Mouse (Mus musculus) spleen, embryonic (tissue): Measurements from ENCODE around the gene Btbd35f6.
"Not testable (repeated sequence)": the region's sequence is repeated elsewhere in the genome, so short reads cannot be mapped to it uniquely, and the experiment has no call there.

Source experiments
- CTCF ChIA-PET: fragments of 350-600 bp; sonication (Branson Sonifier 250); formaldehyde crosslinking; loops from one replicate; lab custom pipeline; 2022; lab: Charles Lee

The Btbd35f6 gene

DNA sequence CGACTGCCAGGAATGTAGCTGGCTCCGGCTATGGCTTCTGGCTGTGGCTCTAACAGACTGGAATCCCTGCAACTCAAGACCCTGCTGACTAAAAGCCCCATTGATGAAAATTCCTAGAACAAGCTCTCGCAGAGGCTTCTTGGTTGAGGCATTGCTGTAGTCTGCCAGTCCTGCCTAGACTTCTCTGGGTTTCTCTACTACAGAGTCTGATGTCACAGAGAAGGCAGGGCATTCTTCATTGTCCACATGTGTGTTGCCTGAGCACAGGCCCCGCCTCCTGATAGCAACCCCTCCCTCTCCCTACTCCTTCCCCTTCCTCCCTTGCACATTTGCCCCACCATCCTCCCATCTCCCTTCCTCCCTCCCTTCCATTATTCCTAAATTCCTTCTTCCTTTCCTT, at the start of gene Btbd35f6:
TSS of gene Btbd35f6 (minus strand) at position 101 of the 400 bp plus-strand sequence.
- CTCF ChIA-PET, result not testable (repeated sequence)

DNA sequence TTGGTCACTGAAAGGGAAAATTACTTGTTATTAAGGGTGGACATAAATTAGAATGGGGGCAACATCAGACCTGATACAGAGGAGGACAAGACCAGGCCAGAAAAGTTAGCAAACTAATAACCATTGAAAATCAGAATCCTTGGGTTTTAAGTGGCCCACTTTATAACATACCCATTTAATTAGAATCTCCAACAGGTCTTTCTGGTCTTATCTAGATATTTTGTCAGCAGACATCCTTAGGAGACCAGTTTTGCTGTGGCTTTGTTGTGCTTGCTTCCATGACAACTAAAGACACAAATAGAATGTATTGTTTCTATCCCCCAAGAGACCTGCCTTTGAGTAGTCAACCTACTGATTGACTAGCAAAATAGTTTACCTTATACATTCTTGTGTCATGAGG, 30.4 kb upstream of the Btbd35f6 start, which contains the start of gene Gm21870:
TSS of gene Gm21870 (minus strand) at position 101 of the 400 bp plus-strand sequence.
- CTCF ChIA-PET, result not testable (repeated sequence)

DNA sequence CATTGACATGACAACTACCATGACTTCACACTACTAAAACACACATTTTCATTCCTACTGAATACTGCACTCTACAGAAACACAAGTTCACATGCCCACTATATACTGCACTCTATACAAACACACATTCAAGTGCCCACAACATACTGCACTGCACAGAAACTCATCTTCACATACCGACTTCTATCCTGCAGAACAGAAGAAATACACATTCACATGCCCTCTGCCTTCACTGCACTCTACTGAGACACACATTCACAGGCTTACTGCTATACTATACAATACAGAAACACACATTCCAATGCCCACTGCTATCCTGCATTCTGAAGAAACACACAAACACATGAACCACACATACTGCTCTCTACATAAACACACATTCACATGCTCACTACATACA, 26.1 kb downstream of the Btbd35f6 start:
- CTCF ChIA-PET, result not testable (repeated sequence)

DNA sequence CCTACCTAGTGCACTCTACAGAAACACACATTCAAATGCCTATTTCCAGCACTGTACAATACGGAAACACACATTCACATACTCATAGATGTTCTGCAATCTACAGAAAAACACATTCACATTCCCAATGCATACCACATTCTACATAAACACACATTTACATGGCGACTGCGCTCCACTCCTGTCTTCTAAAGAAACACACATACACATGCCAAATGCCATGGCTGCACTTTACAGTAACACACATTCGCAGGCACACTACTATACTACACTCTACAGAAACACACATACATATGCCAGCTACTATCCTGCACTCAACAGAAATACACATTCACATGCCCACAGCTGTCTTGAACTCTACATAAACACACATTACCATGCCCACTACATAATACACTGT, 28.1 kb downstream of the Btbd35f6 start:
- CTCF ChIA-PET, result not testable (repeated sequence)

DNA sequence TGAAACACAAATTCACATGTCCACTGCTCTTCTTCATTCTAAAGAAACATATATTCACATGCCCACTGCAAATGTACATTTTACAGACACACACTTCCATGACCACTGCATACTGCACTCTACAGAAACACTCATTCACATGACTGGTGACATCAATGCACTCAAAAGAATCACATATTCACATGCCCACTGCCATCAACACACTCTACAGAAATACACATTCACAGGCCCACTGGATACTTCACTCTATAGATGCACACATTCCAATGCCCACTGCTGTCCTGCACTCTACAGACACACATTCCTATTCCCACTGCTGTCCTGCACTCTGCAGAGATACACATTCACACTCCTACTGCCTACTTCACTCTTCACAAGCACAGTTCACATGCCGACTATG, 30.0 kb downstream of the Btbd35f6 start:
- CTCF ChIA-PET, result not testable (repeated sequence)

DNA sequence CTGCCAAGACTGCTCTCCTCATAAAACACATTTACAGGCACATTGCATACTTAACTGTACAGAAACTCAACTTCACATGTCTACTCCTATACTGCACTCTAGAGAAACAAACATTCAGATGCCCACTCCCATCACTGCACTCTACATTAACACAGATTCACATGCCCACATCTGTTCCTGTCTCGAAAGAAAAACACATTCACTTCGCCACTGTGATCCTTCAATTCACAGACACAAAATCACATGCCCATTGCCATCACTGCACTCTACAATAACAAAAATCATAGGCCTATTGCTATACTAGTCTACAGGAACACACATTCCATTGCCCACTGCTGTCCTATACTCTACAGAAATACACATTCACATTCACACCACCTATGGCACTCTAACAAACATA, 30.9 kb downstream of the Btbd35f6 start:
- CTCF ChIA-PET, result not testable (repeated sequence)
